Mouse (Mus musculus): ENCODE measurements at regions not wholly inside any gene's neighbourhood (a gene's known extent, or its start where the extent isn't known, plus 50 kb on each side); places are given as distances from the start of the nearest gene placed in this dataset.

- DNase-seq (ENCODE audit: low read depth, low spot score) = no peak
These were observed 59.6 kb upstream of the Lclat1 start for GRCm38 (mm10) chr17:73048164-73048563.

- DNase-seq (ENCODE audit: low read depth, low spot score) = no peak
These were observed 54.8 kb upstream of the Lclat1 start for GRCm38 (mm10) chr17:73052956-73053355.

- no peak for DNase-seq (ENCODE audit: low read depth, low spot score)
These were observed 54.1 kb upstream of the Lclat1 start for GRCm38 (mm10) chr17:73053479-73054215.

DNA sequence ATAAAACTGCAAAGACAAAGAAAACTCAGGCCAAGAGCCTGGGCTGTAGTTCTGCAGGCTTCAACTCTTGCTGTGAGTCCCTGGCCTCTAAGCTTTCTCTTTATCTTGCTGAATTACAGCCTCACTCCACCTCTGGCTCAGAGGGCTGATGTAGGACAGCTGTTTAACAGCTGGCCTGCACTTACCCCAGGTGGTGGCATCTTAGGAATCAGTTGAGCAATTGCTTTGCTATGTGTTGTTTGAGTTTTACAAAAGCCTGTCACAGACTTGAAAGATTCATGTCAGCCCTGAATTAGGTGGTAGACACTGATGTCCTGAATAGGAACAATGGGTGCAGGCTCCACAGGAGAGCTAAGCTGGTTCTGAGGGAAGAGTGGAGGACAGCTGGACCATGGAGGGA lies 53.6 kb upstream of the Lclat1 start:
- DNase-seq (ENCODE audit: low read depth, low spot score) = no peak

DNA sequence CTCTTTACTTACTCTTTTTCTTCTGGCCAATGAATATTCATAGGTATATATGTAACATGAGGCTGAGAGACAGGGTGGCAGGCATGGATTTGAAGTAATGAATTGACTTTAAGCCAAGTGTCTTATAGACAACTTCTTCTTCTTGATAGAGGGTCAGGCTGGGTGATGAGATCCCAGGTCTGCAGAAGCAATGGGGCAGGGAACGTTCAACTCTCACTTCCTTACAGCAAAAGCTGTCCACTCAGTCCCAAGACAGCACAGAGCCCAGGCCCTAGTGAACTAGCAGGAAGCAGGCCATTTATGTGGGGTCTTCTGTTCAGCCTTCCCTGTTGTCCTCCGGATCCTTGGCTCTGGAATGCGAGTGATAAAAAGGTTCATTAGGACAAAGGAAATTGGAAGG lies 52.6 kb upstream of the Lclat1 start:
- no peak for DNase-seq (ENCODE audit: low read depth, low spot score)

GRCm38 (mm10) chr17:73055611-73056010 lies 52.2 kb upstream of the Lclat1 start:
- no peak for DNase-seq (ENCODE audit: low read depth, low spot score)

DNA sequence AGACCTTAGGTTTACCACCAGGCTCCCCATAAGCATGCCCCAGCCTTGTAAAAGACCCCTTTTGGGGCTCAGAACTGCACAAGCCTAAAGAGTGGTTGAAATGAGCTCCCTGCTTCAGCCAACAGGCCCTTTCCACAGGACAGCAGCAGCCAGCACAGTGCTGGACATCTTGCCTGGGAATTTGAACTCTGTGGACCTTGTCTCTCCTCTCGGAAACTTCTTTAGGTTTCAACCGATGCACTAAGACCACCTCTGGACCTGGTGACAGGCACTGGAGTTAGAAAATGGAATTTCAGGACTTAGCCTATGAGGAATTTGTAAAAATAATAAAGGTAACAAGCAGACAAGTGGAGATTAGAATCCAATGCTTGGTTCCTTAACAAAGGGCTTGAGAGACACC lies 51.2 kb upstream of the Lclat1 start:
- no peak for DNase-seq (ENCODE audit: low read depth, low spot score)

Measured in telencephalon, adult 2 months (tissue).